Mouse (Mus musculus) 3T3-L1 (cell line): Measurements from ENCODE around the gene Robo3.

Source experiments
- DNase-seq: peaks from one replicate; pipeline ENCODE4 v3.0.0-alpha.2; 2015; ENCODE audit warnings: low read depth, low spot score

Robo3 gene

DNA sequence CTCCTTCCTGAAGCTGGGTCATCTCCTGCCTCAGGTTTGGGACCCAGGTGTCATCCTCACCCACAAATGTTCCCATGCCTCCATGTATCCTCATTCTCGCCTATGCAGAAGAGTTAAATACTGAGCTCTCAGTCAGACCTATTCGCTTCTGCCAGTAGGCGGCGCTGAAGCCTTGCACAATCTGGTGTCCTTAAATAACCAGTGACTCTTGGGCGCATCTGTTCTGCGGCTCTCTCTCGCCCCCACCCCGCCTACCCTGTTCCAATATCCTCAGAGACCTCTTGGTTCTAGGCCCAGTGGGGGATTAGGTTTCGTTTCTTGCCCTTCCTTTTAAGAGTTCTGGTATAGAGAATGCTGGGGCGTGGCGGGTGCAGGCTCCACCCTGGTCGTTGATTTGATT is 2.5 kb downstream of the Robo3 start:
- peak; percentile 89 for DNase-seq

- DNase-seq = no peak
These were observed 3.7 kb downstream of the Robo3 start for GRCm38 (mm10) chr9:37429326-37429725.

DNA sequence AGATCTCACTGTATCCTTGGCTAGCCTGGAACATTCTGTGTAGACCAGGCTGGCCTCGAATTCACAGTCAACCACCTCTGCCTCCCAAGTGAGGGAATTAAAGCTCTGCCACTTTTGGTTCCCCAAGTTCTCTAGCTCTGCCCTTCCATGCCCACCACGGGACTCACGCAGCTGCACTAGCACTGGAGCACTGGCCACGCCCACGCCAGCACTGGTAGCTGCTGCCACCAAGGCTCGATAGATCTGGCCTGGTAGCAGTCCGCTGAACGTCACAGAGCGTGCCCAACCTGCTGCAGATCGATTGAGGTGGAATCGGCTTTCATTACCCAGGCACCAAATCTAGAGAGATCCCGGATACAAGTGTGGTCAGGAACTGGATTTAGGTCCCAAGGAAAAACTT is 11.8 kb downstream of the Robo3 start:
- DNase-seq = no peak

DNA sequence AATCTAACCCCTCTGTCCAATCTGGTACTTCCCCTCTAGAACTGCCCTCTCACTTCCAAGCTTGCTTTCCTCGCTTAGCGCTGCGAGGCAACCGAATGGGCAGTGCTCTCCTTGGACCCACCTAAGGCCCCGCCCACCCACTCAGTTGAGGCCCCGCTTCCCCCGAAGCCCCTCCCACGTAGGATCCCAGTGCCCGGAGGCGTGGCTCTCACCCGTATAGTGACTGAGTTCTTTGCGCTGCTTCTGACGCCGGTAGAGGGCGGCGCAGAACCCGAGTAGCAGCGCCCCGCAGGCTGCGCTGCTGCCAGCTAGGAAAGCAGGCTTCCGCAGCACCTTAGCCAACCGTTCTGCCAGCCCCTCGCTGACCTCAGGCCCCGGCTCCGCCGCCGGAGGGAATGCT is 12.4 kb downstream of the Robo3 start:
- DNase-seq = peak; percentile 85

DNA sequence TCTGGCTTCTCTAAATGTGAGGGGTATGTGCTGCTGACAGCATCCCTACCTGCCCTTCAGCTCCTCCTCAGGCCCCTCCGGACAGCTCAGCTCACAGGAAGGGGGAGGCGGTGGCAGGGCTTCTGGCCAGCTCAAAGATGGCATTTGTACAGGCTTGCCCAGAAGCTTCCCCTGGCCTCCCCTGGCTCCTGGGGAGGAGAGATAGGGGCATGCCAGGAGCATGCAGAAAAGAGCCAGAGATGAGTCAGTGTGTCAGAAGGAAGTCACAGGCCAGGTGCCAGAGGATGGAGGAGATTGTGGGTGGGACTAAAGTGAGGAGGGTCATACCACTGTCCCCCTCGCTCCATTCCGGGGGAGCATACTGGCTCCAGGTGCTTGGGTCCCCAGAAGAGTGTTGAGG is 14.3 kb downstream of the Robo3 start:
- DNase-seq = peak; percentile 34

DNA sequence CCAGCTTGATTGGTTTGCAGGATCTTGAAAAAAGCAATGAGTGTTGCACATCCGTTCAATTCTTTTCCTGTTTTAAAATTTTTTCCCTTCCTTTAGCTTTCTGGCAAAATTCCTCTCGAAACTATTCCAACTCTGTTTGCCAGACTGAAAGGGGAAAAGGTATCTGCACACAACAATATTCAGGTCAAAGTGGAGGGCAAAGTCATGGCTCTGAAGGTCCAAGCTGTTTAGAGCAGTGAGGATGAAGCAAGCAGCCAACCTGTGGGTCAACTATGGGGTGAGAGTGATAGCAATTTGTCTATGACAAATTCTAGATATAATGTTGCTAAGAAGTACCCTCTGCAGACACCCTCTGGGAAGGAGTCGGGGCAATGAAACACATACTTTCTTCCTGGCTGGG is 18.4 kb downstream of the Robo3 start:
- no peak for DNase-seq

DNA sequence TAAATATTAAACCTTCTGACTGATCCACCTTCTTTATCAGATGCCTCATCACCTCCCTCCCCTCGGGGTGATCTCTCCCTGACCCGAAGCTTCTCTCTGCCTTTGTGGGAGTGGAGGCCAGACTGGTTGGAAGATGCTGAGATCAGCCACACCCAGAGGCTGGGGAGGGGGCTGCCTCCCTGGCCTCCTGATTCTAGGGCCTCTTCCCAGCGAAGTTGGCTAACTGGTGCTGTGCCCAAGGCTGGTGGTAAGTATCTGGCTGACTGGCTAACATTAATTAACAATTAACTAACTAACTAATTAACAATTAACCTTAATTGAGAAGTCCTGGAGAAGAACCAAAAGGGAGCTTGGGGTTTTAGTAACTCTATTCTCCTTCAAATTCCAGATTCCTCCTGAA is 20.1 kb downstream of the Robo3 start:
- no peak for DNase-seq

- no peak for DNase-seq
These were observed 23.2 kb downstream of the Robo3 start for GRCm38 (mm10) chr9:37409698-37410445.

- DNase-seq = no peak
These were observed 25.1 kb downstream of the Robo3 start for GRCm38 (mm10) chr9:37407850-37408502.

DNA sequence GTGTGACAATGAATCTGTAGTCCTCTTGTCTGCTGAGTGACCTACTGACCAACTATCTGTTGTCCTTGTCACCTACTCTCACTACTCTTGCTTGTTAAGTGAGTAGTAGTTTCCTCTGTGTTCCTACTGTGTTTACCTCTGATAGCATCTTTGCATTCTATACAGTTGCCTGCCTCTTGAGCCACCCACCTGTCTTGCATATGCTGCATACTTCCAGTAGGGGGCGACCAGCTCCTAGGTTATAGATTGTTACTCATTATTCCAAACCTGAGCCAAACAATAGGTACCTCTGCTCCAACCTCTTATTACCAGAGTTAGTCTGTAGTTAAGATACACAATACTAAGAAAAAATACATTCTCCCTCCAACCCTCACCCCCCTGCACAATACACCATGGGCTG is 26.7 kb downstream of the Robo3 start:
- peak; percentile 58 for DNase-seq

DNA sequence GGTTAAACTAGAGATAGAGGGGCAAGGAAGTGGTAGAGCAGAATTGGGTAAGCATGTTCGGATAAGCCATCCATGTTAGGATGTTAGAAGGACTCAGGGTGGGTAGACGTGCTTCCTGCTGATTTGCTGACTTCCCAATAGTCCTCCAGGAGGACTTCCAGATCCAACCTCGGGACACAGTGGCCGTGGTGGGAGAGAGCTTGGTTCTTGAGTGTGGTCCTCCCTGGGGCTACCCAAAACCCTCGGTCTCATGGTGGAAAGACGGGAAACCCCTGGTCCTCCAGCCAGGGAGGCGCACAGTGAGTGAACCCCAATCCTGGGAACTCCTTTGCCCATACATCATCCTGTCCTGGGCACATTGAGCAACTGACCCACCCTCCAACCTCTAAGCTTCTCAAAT is 30.0 kb downstream of the Robo3 start:
- DNase-seq = no peak

DNA sequence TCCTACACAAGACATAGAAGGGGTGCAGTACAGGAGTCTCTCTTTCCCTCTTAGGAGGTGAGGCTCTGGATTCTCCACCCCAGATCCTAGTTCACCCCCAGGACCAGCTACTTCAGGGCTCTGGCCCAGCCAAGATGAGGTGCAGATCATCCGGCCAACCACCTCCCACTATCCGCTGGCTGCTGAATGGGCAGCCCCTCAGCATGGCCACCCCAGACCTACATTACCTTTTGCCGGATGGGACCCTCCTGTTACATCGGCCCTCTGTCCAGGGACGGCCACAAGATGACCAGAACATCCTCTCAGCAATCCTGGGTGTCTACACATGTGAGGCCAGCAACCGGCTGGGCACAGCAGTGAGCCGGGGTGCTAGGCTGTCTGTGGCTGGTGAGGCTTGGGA is 30.5 kb downstream of the Robo3 start:
- no peak for DNase-seq

DNA sequence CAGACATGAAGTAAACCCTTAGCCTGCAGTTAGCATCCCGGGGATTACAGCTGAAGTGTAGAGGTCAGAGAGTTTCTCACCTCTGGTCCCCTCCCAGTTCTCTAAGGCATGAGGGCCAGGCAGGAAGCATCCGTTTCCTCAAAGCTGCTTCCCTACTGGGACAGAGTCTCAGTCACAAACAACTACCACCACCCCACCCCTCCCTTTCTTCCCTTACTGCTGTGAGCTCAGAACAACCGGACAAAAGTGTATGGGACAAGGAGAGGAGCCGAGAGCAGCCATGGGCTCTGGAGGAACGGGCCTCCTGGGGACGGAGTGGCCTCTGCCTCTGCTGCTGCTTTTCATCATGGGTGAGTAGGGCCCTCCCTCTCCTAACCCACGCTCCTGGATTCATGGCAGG is 31.2 kb downstream of the Robo3 start, which contains the start of gene Robo4:
Gene Robo4 (plus strand): TSS at position 96 of the 400 bp plus-strand sequence.
- DNase-seq = no peak

- DNase-seq = no peak
These were observed 32.5 kb downstream of the Robo3 start for GRCm38 (mm10) chr9:37400585-37400984.

DNA sequence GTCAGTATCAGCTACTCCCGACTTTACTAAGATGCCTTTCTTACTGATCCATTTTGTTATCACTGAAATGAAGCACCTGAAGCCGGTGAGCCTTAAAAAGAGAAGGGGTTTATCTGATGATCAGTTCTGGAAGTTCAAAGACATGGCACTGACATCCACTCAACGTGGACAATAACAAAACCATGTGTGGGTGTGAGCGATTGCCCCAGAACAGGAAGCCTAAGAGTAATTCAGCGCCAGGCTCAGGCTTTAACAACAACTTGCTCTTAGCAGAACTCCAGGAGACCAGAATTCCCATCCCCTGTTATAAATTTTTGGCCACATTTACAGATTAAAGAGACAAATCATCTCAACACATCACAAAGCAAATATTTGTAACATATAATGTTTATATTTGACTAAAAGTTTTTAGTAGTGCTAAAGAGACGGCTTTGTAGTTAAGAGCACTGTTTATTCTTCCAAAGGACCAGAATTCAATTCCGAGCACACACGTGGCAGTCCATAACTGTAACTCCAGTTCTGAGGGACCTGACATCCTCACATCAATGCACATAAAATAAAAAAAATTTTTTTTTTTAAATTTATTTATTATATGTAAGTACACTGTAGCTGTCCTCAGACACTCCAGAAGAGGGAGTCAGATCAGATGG is 39.4 kb downstream of the Robo3 start:
- DNase-seq = no peak

DNA sequence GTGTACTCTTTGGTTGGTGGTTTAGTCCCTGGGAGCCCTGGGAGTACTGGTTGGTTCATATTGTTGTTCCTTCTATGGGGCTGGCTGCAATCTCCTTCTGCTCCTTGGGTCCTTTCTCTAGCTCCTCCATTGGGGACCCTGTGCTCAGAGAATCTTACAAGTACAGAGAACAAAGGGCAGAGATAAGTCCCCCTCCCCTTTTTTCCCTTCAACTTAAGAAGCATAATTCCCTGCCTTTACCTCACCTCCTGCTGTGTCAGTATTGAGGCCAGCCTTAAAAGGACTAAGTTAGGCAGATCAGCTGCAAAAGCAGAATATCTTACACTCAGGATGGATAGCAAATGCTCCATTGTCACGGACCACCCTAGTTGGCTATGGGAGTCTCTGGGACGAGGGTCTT is 41.0 kb downstream of the Robo3 start:
- no peak for DNase-seq

DNA sequence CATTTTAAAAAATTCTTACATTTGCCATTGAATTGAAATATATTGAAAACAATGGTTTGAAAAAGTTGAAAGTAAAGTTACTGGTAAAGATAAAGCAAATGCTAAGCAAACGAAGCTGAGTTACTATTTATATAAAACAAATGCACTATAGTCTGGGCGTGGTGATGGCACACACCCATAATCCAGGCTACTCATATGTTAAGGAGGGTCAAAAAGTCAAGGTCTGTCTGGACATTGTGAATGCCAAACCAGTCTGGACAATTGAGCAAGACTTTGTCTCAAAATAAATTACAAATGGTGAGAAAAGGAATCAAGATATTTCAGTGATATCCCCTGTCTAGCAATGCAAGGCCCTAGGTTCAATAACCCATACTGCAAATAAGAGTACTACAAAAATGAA is 42.2 kb downstream of the Robo3 start:
- DNase-seq = no peak

GRCm38 (mm10) chr9:37384284-37385182 is 48.5 kb downstream of the Robo3 start:
- DNase-seq = no peak

DNA sequence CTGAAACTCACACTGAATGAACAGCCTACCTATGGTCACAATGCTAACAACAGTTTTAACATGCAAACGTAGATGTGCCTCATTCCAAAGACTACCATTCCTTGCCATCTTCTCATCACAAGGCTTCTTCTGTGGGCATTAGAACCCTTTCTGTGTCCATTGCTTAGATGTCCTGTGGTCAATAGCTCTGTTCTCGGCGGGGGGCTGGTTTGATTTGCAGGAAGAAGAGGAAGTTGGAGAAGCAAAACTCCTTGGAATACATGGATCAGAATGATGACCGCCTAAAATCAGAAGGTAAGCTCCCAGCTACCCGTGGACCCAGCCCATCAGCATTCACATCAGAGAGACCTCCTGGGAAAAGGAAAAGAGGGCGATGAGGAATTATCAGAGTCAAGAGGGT is 49.9 kb downstream of the Robo3 start:
- no peak for DNase-seq

- peak; percentile 16 for DNase-seq
These were observed 57.3 kb downstream of the Robo3 start for GRCm38 (mm10) chr9:37375718-37376117.

DNA sequence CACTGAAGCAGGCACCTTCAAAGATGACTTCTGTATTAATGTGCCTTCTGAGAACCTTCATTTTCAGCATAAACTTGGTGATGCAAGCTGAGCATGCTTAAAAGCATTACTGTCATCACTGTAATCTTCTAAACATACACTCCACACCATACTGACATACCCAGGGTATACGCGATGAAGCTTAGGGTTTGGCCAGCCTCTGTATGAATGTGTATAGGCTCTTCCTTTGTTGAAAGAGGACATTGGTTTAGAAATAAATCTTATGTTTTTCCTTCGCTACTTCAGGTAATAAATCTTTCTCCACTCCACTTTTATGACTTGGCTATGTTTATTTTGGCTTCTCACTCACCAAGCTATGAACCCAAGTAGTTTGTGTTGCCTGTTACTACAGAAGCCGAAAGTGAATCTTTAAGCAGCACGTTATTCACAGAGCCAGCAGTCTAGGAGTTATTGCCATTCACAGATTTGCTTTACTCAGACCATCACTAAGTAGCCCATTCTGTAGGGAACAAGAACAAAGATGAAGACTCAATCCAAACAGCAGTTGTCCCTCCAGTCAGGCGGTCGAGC is 61.7 kb downstream of the Robo3 start:
- no peak for DNase-seq
